Mouse (Mus musculus): ENCODE data around the gene Nuf2.
"Not testable (repeated sequence)": the region's sequence is repeated elsewhere in the genome, so short reads cannot be mapped to it uniquely, and the experiment has no call there.

Gene Nuf2

GRCm38 (mm10) chr1:169530876-169531701 is at the start of gene Nuf2:
TSS of gene Nuf2 (minus strand) at chr1:169531464.
- DNase-seq (ENCODE audit: low spot score in 2 of 2), result peak; percentile 95 to 98

GRCm38 (mm10) chr1:169579572-169579971 is 48.3 kb upstream of the Nuf2 start:
- DNase-seq (ENCODE audit: low spot score in 2 of 2), result no peak

- no peak for DNase-seq (ENCODE audit: low spot score in 2 of 2)
These were observed 42.9 kb upstream of the Nuf2 start for GRCm38 (mm10) chr1:169574136-169574535.

GRCm38 (mm10) chr1:169555621-169556020 is 24.4 kb upstream of the Nuf2 start:
- no peak for DNase-seq (ENCODE audit: low spot score in 2 of 2)

- no peak for DNase-seq (ENCODE audit: low spot score in 2 of 2)
These were observed 23.8 kb upstream of the Nuf2 start for GRCm38 (mm10) chr1:169555019-169555418.

GRCm38 (mm10) chr1:169553446-169553845 is 22.2 kb upstream of the Nuf2 start:
- DNase-seq (ENCODE audit: low spot score in 2 of 2), result no peak

GRCm38 (mm10) chr1:169540415-169540814 is 9.2 kb upstream of the Nuf2 start:
- DNase-seq (ENCODE audit: low spot score in 2 of 2), result no peak

- DNase-seq (ENCODE audit: low spot score in 2 of 2), result peak; percentile 31 to 68
These were observed 655 bp upstream of the Nuf2 start for GRCm38 (mm10) chr1:169531702-169532535.

GRCm38 (mm10) chr1:169529996-169530518 is 1.2 kb downstream of the Nuf2 start:
- no peak for DNase-seq (ENCODE audit: low spot score in 2 of 2)

GRCm38 (mm10) chr1:169526006-169526680 is 5.1 kb downstream of the Nuf2 start:
- no peak for DNase-seq (ENCODE audit: low spot score in 2 of 2)

- DNase-seq (ENCODE audit: low spot score in 2 of 2), result no peak
These were observed 11.9 kb downstream of the Nuf2 start for GRCm38 (mm10) chr1:169519337-169519736.

- DNase-seq (ENCODE audit: low spot score in 2 of 2), result not testable (repeated sequence)
These were observed 13.3 kb downstream of the Nuf2 start for GRCm38 (mm10) chr1:169517899-169518517.

GRCm38 (mm10) chr1:169517376-169517892 is 13.8 kb downstream of the Nuf2 start:
- no peak for DNase-seq (ENCODE audit: low spot score in 2 of 2)

- no peak for DNase-seq (ENCODE audit: low spot score in 2 of 2)
These were observed 24.9 kb downstream of the Nuf2 start for GRCm38 (mm10) chr1:169506354-169506753.

GRCm38 (mm10) chr1:169502876-169503275 is 28.4 kb downstream of the Nuf2 start:
- no peak for DNase-seq (ENCODE audit: low spot score in 2 of 2)

- DNase-seq (ENCODE audit: low spot score in 2 of 2), result peak; percentile 48 to 68
These were observed 35.6 kb downstream of the Nuf2 start for GRCm38 (mm10) chr1:169495621-169496020.

- no peak for DNase-seq (ENCODE audit: low spot score in 2 of 2)
These were observed 39.7 kb downstream of the Nuf2 start for GRCm38 (mm10) chr1:169491561-169491960.

GRCm38 (mm10) chr1:169485408-169485885 is 45.8 kb downstream of the Nuf2 start:
- DNase-seq (ENCODE audit: low spot score in 2 of 2), result peak; percentile 34 to 59

- DNase-seq (ENCODE audit: low spot score in 2 of 2), result no peak
These were observed 46.7 kb downstream of the Nuf2 start for GRCm38 (mm10) chr1:169484565-169484964.

GRCm38 (mm10) chr1:169482596-169483335 is 48.5 kb downstream of the Nuf2 start:
- DNase-seq (ENCODE audit: low spot score in 2 of 2), result no peak
